Mouse (Mus musculus) G1E (cell line): Measurements from ENCODE around the gene Vps52.

Experiments used
- CTCF ChIP-seq: IDR thresholded peaks from 2 replicates; pipeline ENCODE4 v1.5.1; 2012; ENCODE audit warnings: low read depth, low read length, inconsistent platforms, mixed read lengths
- POLR2AphosphoS5 ChIP-seq: IDR thresholded peaks from 2 replicates; pipeline ENCODE4 v1.6.1; 2012; ENCODE audit warnings: low read depth, low read length, inconsistent platforms; ENCODE audit not compliant: insufficient replicate concordance

- no peak for TF ChIP-seq CTCF
- TF ChIP-seq POLR2AphosphoS5: no peak
These were observed 46.3 kb upstream of the Vps52 start, which contains the start of gene Daxx for GRCm38 (mm10) chr17:33909077-33909868.
